9 mouse cellular contexts compared by ENCODE assay signal in genomic region chr14:74852965-74853758, GRCm38 (mm10).
DNase-seq lines count a peak whose midpoint lies in the region; ATAC-seq and TF ChIP-seq lines count a peak whose summit lies in the region.
"Had no signal": no experiment of that assay in that cellular context is flagged by ENCODE, and none has a peak within 500 bp of the region (broad histone marks: within the 10 kb centered on the region; RNA-seq: fewer than 3 reads in every experiment).

No protein-coding gene starts in this region.

- TF ChIP-seq CTCF in lung, adult 2 months (IDR thresholded peaks at IDR 0.05; ENCODE audit: insufficient read depth, low read length): no peak
- no peak for TF ChIP-seq CTCF in forebrain, postnatal 0 days (IDR thresholded peaks at IDR 0.05; ENCODE audit: low read depth)
- no peak for TF ChIP-seq CTCF in stomach, postnatal 0 days (IDR thresholded peaks at IDR 0.05; ENCODE audit: low read depth)

- no peaks in the 10 kb centered on the region for H3K9me3 ChIP-seq in lung, embryonic 16.5 days (ENCODE audit: control insufficient read depth, low read length)
- no peaks in the 10 kb centered on the region for H3K9me3 ChIP-seq in forebrain, postnatal 0 days (ENCODE audit: low read length)
- no peaks in the 10 kb centered on the region for H3K9me3 ChIP-seq in hindbrain, embryonic 15.5 days
- H3K9me3 ChIP-seq in limb, embryonic 12.5 days: no peaks in the 10 kb centered on the region
- H3K9me3 ChIP-seq in stomach, postnatal 0 days (ENCODE audit: control insufficient read depth, low read length): no peaks in the 10 kb centered on the region
- H3K9me3 ChIP-seq: liver, embryonic 13.5 days had no signal

- peak overlapping the region; percentile 34 for H3K4me2 ChIP-seq in lung, embryonic 16.5 days (ENCODE audit: low read depth, low read length)
- no peak overlapping the region for H3K4me2 ChIP-seq in forebrain, postnatal 0 days (ENCODE audit: low read depth)
- H3K4me2 ChIP-seq in hindbrain, embryonic 15.5 days: no peak overlapping the region; the same call in 1 of the 2 replicates
- no peak overlapping the region for H3K4me2 ChIP-seq in limb, embryonic 12.5 days
- peak overlapping the region; percentile 24; the same call in 1 of the 2 replicates for H3K4me2 ChIP-seq in stomach, postnatal 0 days (replicated peaks; ENCODE audit: low read depth)
- H3K4me2 ChIP-seq: liver, embryonic 13.5 days had no signal

- no peak for DNase-seq in lung, adult 2 months
- peak; percentile 82 for DNase-seq in forebrain, postnatal 0 days
- DNase-seq in stomach, postnatal 0 days (ENCODE audit: low spot score): peak; percentile 40
- DNase-seq in spleen, adult 18-20 months: no peak
- DNase-seq in testis, postnatal 10 days (ENCODE audit: low spot score): no peak
- DNase-seq: liver, embryonic 13.5 days had no signal

- peak; percentile 81 for ATAC-seq in lung, embryonic 16.5 days (ENCODE audit: low read depth)
- ATAC-seq in forebrain, postnatal 0 days: peak; percentile 90
- no peak for ATAC-seq in hindbrain, embryonic 15.5 days (ENCODE audit: low FRiP score, low read depth)
- ATAC-seq in limb, embryonic 12.5 days (ENCODE audit: insufficient number of reproducible peaks, insufficient read depth, low FRiP score, low TSS enrichment, low read depth): no peak
- ATAC-seq in stomach, postnatal 0 days (ENCODE audit: low FRiP score, low TSS enrichment): 0 out of 2 replicates have a peak, but pooled peaks have one; percentile 32

- TF ChIP-seq EP300 in stomach, postnatal 0 days (optimal IDR thresholded peaks at IDR 0.05): no peak

- H3K36me3 ChIP-seq in lung, embryonic 16.5 days (ENCODE audit: control insufficient read depth, insufficient read depth, low read length): peaks cover 10% of the 10 kb centered on the region
- H3K36me3 ChIP-seq in forebrain, postnatal 0 days (ENCODE audit: insufficient read depth): 0 out of 2 replicates have a peak, but pooled peaks cover 4% of the 10 kb centered on the region
- 0 out of 2 replicates have a peak, but pooled peaks cover 4% of the 10 kb centered on the region for H3K36me3 ChIP-seq in hindbrain, embryonic 15.5 days
- H3K36me3 ChIP-seq in limb, embryonic 12.5 days: peaks cover 23% of the 10 kb centered on the region; the same call in 1 of the 2 replicates
- H3K36me3 ChIP-seq in stomach, postnatal 0 days (ENCODE audit: control insufficient read depth, insufficient read depth, low read length): 0 out of 2 replicates have a peak, but pooled peaks cover 2% of the 10 kb centered on the region

- no peaks in the 10 kb centered on the region for H3K27me3 ChIP-seq in lung, embryonic 16.5 days (ENCODE audit: control insufficient read depth, insufficient read depth, low read depth, low read length)
- no peaks in the 10 kb centered on the region for H3K27me3 ChIP-seq in forebrain, postnatal 0 days (ENCODE audit: insufficient read depth, low read length)
- no peaks in the 10 kb centered on the region for H3K27me3 ChIP-seq in hindbrain, embryonic 15.5 days
- no peaks in the 10 kb centered on the region for H3K27me3 ChIP-seq in limb, embryonic 12.5 days
- no peaks in the 10 kb centered on the region for H3K27me3 ChIP-seq in stomach, postnatal 0 days (ENCODE audit: control insufficient read depth, insufficient read depth, low read length)
- H3K27me3 ChIP-seq: liver, embryonic 13.5 days had no signal

- peak overlapping the region; percentile 14; the same call in 1 of the 2 replicates for H3K4me3 ChIP-seq in lung, embryonic 16.5 days (ENCODE audit: low read length)
- no peak overlapping the region for H3K4me3 ChIP-seq in lung, adult 2 months (replicated peaks; ENCODE audit: extremely low read depth, low read depth, low read length)
- no peak overlapping the region for H3K4me3 ChIP-seq in forebrain, postnatal 0 days (ENCODE audit: low read depth, low read length)
- H3K4me3 ChIP-seq in hindbrain, embryonic 15.5 days: no peak overlapping the region
- H3K4me3 ChIP-seq in limb, embryonic 12.5 days (replicated peaks): no peak overlapping the region
- H3K4me3 ChIP-seq in stomach, postnatal 0 days (ENCODE audit: low read depth, low read length): no peak overlapping the region
- H3K4me3 ChIP-seq: liver, embryonic 13.5 days had no signal

- TF ChIP-seq POLR2A in lung, adult 2 months (IDR thresholded peaks at IDR 0.05; ENCODE audit: borderline replicate concordance, extremely low read depth, low read depth, low read length): no peak

- peak overlapping the region; percentile 97 for H3K27ac ChIP-seq in lung, embryonic 16.5 days (ENCODE audit: low read length)
- H3K27ac ChIP-seq in forebrain, postnatal 0 days (ENCODE audit: low read depth, low read length): peak overlapping the region; percentile 60
- H3K27ac ChIP-seq in hindbrain, embryonic 15.5 days (replicated peaks): peak overlapping the region; percentile 46
- H3K27ac ChIP-seq in limb, embryonic 12.5 days: peak overlapping the region; percentile 69
- peak overlapping the region; percentile 82 for H3K27ac ChIP-seq in stomach, postnatal 0 days (replicated peaks)
- H3K27ac ChIP-seq: liver, embryonic 13.5 days had no signal

- peaks cover 46% of the 10 kb centered on the region for H3K4me1 ChIP-seq in lung, embryonic 16.5 days (replicated peaks; ENCODE audit: control insufficient read depth, insufficient read depth, low read length)
- peaks cover 17% of the 10 kb centered on the region for H3K4me1 ChIP-seq in lung, adult 2 months (ENCODE audit: control insufficient read depth, insufficient read depth, low read length)
- peaks cover 13% of the 10 kb centered on the region for H3K4me1 ChIP-seq in forebrain, postnatal 0 days (ENCODE audit: insufficient read depth)
- H3K4me1 ChIP-seq in hindbrain, embryonic 15.5 days (replicated peaks): peaks cover 27% of the 10 kb centered on the region
- peaks cover 28% of the 10 kb centered on the region for H3K4me1 ChIP-seq in limb, embryonic 12.5 days (replicated peaks)
- peaks cover 4% of the 10 kb centered on the region; the same call in 1 of the 2 replicates for H3K4me1 ChIP-seq in stomach, postnatal 0 days (replicated peaks; ENCODE audit: control insufficient read depth, insufficient read depth)

- H3K9ac ChIP-seq in lung, embryonic 16.5 days (ENCODE audit: low read length): peak overlapping the region; percentile 34
- H3K9ac ChIP-seq in forebrain, postnatal 0 days: no peak overlapping the region
- no peak overlapping the region for H3K9ac ChIP-seq in hindbrain, embryonic 15.5 days
- H3K9ac ChIP-seq in limb, embryonic 12.5 days (replicated peaks): no peak overlapping the region
- no peak overlapping the region for H3K9ac ChIP-seq in stomach, postnatal 0 days (ENCODE audit: low read length)
- H3K9ac ChIP-seq: liver, embryonic 13.5 days had no signal

- 4% methylated on average over 16 of the region's 16 CpGs for WGBS in lung, embryonic 16.5 days
- WGBS in lung, adult 2 months: 12% methylated on average over 16 of the region's 16 CpGs
- WGBS in forebrain, postnatal 0 days: 15% methylated on average over 16 of the region's 16 CpGs
- 34% methylated on average over 16 of the region's 16 CpGs for WGBS in hindbrain, embryonic 15.5 days
- 44% methylated on average over 16 of the region's 16 CpGs for WGBS in limb, embryonic 12.5 days
- 8% methylated on average over 16 of the region's 16 CpGs for WGBS in stomach, postnatal 0 days

Comparison
In these comparisons a context has a peak if more than half of its experiments do, and no peak if none do; other contexts are left out.
1. ATAC-seq: peak in lung, embryonic 16.5 days (single experiment), forebrain, postnatal 0 days (single experiment) and stomach, postnatal 0 days (single experiment); none in hindbrain, embryonic 15.5 days (single experiment) and limb, embryonic 12.5 days (single experiment).
2. H3K27ac ChIP-seq: peak in every context shown above with its lines; median percentile 97 in lung, embryonic 16.5 days; 82 in stomach, postnatal 0 days; 69 in limb, embryonic 12.5 days; 60 in forebrain, postnatal 0 days; 46 in hindbrain, embryonic 15.5 days.
3. H3K4me2 ChIP-seq: peak in lung, embryonic 16.5 days (single experiment) and stomach, postnatal 0 days (single experiment); none in forebrain, postnatal 0 days (single experiment), hindbrain, embryonic 15.5 days (single experiment) and limb, embryonic 12.5 days (single experiment).
4. DNase-seq: peak in forebrain, postnatal 0 days (single experiment) and stomach, postnatal 0 days (single experiment); none in lung, adult 2 months (single experiment), spleen, adult 18-20 months (0 of 2) and testis, postnatal 10 days (single experiment).